Mouse (Mus musculus): Measurements from ENCODE around the gene Ap1m2.
A peak's percentile ranks its signal among the peaks of the same experiment; 100 is the strongest.
"Not testable (repeated sequence)": the region's sequence is repeated elsewhere in the genome, so short reads cannot be mapped to it uniquely, and the experiment has no call there.

Ap1m2 gene

DNA sequence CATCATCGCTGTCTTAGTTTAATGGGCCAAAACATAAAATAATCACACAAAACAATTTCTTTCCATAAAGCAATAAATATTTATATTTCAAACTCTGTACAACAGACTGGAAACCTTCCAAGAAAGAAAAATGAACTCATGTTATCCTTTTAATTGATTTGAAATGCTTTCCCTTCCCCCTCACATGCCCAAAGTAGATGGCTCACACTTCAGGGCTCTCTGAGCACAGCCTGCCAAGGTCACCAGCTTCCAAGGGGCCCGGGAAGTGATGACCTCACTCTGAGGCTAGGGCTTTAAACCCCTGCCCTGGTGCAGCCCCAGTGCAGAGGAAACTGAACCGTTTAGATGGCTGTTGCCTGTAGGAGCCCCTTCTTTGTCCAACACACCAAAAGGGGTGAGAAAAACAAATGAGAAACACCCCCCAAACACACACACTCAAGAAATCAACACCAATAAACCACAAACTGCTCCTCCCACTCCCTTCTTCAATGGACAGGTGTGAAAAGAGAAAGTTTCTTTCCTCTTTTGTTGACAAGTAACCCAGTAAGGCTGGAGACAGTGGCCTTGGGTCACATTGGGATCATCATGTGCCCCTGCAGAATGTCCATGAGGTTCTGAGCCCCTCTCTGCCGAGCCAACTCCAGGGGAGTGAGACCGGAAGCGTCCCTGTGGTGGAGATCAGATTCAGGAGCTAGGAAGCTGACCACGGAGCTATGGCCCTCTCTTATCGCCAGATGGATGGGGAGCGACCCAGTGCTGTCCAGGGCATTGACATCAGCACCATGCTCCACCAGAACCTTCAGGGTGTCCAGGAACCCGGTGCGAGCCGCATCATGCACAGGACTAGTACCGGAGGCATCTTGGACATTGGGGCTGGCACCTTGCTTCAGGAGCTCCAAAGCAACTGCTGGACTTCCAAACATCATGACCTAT, 23.5 kb downstream of the Ap1m2 start:
- no peak for DNase-seq

DNA sequence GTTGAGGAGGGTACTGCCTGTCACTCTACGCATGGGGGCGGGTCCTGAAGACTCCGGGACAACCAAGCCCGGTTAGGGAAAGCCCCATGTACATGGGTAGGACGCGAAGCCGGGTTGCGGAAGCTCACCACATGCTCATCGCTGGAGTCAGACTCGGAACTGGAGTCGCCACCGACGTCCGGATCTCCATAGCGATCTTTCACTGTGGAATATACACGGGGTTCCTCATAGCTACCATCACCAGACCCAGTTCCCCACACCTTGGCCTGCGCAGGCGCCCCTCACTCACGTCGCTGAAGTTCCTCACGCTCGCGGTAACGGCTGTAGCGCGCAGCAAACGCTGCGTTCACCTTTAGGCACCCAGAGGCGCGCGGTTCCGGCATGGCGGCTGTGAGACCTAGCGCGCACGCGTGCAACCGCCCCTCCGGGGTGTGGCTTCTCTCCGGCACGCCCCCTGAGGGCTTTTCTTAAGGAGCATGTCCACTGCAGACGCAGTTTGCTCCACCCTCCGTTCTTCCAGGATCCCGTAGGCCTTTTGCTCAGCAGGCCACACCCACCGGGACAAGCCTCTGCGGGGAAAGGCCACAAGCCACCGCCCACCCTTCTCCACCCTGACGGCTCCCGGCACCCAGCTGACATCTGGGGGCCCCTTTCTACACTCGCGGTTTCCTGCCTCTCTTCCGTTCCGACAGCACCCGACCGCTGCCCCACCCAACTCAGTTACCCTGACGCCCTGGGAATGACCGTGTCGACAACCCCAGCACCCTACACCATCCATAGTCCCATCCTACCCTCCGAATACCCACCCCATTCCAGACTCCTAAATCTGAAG, 24.4 kb downstream of the Ap1m2 start, which contains the start of gene Kri1:
Gene Kri1, minus strand, starts transcription at position 399 of the 832 bp plus-strand sequence.
- DNase-seq = peak; percentile 98

DNA sequence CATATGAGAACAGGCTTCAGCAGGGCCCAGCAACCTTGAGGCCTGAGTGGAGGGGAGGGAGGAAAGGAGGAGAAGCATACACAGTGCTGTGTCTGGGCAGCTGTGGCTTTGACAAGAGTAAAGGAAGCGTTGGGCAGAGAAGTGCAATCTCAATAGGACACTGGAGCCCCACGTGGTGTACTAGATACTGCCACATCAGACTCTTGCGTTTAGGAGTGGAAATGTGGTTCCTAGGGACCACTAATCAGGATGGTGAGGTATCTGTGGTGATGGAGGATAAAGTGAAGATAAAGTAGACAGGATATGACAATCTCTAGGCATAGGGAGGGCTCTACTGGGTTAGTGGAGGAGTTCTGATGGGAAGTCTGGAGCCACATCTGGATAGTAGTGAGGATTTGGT, 25.4 kb downstream of the Ap1m2 start:
- no peak for DNase-seq

DNA sequence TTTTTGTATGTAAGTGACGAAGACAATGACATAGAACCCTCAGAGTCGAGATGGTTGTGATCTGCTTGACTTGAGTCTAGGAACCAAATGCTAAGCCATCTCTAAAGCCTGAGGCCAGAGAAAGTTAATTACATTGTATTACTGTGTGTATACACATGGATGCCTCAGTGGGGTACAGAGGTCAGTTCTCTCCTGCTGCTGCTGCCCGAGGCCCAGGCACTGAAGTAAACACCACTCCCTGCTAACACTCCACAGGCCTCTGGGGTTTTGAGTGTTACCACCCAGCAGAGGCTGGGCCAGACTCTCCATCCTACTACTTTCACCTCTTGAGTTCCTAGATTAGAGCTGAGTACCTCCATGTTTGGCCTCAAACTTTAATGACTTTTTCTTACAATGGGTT, 28.1 kb downstream of the Ap1m2 start:
- DNase-seq = no peak

DNA sequence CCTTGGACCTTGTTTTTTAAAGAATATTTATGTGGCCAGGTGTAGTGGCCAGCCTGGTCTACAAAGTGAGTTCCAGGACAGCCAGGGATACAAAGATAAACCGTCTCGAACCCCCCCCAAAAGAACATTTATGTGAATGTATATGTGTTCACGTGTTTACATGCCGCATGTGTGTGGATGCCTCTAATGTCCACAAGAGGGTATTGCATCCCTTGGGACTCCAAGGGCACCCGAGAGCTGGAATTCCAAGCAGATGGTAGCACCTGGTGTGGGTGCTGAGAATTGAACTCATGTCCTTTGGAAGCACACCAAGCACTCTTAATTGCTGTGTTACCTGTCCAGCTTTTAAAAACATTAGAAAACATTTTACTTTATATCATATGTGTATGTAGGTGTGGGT, 28.5 kb downstream of the Ap1m2 start:
- no peak for DNase-seq

DNA sequence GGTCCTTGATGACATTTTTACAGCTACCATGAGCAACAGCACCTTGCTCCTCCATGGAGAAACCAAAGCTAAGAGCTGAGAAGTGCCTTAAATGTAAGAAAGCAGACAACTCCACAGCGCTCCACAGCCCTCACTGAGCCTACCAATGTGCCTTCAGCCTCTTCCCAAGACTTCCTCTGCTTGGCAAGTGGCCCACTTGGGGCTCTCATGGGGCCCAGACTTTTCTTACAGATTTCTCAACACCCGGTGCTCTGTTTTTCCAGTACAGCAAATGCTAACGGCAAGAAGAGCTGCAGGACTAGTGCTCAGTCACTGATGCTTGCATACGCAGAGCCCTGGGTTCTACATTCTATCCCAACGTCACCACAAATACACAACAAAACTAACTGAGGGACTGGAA, 34.4 kb downstream of the Ap1m2 start:
- no peak for DNase-seq

DNA sequence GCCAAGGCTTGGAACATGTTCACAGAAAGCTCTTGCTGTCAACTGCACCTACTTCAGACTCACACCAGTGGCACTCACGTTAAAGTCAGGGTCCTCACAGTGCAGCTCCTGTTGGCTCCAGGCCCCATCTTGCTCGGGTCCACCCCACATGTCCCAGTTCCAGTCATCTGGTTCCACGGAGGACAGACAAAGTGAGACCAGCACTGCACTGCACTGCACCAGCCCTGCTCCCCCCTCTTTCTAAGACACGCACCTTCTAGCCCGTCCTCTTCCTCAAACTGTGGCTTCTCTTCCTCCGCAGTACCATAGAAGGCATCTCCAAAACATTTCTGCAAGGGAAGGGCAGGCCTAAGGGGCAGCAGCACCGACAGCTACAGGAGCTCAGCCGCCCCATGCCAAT, 35.8 kb downstream of the Ap1m2 start:
- no peak for DNase-seq

DNA sequence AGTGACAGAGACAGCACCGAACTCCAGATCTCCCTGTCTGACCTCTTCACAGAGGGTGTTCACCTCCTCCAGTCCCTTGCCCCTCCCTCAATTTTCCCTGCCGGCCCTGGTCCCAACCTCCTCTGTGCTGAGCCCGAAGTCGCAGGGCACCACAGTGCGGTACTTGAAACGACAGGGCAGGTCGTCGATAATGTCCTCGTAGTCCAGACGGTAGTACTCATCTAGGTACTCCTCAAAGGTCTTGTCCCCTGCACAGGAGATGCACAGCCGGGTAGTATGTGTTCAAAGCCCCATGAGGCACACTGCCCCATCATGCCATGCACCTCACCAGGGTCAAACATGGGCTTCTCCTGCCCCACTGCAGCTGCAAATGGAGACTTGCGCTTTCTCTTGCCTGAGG, 36.4 kb downstream of the Ap1m2 start:
- DNase-seq = no peak

DNA sequence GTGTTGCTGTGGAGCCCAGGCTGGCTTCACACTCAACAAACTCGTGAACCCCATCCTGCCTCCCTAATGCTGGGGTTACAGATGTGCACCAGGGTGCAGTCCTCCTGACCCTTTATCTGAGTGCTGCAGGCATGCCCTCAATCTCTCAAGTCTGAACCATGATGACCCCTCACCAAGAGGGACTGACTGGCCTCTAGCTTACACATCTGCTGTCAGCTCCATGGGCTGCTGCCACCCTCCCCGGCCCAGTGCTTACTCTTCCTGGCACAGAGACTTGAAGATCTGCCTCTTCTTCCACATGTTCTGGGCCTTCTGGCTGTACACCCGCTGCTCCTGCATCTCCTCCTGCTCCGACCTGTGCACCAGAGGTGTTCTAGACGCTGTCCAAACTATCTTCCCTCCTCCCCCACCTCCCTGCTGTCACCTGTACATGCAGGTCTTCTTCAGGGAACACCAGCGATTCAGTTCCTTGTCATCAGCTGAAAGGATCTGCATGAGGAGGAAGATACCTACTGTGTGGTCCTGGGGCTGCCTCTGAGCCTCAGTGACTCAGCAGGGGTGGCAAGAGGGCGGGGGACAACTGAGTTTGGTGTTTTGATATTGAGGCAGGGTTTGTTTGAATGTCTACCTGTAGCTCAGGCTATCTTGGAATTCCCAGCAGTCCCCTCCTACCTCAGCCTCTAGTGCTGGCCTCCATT, 37.0 kb downstream of the Ap1m2 start:
- DNase-seq = no peak

DNA sequence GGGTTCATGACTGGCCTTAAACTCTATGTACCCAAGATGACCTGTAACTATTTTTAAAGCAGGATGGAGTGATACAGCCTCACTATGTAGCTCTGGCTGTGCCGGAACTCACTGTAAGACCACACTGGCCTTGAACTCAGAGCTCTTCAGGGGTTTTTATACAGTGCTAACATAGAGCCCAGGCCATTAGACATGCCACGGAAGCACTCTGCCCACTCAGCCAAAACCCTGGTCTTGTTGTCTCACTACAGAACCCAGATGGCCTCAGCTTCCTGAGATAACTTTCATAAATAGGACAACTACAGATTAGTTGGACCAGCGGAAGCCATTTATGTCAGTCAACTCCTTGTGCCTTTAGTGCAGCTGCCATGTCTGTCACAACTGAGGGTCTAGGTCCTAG, 37.8 kb downstream of the Ap1m2 start:
- no peak for DNase-seq

DNA sequence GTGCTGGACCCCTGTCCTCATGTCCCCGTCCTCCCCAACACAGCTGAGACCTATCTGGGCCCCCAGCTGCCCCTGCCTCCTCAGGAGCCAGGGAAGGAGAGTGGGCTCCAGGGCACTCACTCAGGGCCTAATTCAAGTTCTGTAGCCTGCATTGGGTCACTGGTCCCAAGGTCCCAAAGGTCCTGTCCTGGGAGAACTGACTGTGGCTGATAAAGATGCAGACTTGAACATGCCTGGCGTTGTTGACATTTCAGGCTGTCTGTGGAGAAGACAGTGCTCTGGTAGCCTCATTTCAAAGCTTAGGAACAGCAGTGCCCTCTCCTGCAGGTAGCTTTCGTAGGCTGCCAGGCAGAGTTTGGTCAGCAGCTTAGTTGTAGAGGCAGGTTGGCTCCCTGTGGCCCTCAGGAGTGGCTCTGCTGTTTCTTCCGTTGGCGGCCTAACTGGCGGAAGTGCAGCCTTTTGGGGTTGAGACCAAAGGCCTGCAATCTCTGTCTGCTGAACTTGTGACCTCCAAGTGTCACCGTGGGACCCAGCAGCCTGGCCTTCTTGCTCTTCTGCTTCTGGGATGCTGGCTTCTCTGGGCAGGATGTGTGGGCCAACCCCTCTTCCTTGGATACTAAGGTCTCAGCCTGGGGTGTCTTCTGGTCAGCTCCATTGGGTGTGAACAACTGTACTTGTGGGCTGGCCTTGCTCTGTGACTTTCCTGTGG, 38.5 kb downstream of the Ap1m2 start:
- no peak for DNase-seq

DNA sequence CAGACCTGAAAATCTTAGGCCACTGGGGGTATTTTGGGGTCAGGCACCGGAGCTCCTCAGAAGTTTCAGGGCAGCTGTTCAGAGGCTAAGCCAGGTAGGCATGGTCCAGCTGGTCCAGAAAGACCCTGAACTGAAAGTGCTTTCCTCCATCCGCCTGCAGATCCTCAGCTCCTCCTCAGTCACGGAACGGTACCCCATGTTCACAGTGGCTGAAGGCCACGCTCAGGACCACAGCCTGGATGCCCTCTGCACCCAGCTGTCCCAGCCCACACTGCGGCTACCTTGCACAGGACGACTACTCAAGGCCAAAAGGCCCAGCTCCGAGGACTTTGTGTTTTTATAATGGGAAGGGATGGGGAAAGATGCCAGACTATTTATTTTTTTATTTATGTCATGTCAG, 39.0 kb downstream of the Ap1m2 start:
- no peak for DNase-seq

DNA sequence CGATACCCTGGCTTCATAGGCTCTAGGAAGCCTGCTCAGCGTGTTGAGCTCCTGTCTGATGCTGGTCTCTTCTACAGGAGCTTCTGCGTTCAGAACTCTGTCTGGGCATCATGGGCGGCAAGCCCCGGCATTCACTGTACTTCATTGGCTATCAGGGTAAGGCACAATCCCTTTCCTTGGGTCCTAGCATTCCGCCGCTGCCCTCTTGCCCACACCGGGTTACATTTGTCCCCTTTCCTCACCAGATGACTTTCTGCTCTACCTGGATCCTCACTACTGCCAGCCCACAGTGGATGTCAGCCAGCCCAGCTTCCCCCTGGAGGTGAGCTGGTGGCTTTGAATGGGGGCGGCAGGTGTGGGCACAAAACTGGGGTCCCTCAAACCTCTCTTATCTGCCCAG, 39.7 kb downstream of the Ap1m2 start:
- DNase-seq = no peak

DNA sequence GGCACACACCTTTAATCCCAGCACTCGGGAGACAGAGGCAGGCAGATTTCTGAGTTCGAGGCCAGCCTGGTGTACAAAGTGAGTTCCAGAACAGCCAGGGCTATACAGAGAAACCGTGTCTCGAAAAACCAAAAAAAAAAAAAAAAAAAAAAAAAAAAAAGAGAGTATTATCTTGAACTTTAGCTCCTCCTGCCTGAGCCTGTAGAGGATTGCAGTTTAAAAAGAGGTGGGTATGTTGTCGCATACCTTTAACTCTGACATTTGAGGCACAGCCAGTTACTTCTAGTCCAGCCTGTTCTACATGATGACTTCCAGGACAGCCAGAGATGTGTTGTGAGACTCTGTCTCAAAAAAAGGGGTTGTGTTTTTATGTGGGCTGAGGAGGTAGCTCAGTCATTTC, 42.5 kb downstream of the Ap1m2 start:
- DNase-seq = not testable (repeated sequence)

DNA sequence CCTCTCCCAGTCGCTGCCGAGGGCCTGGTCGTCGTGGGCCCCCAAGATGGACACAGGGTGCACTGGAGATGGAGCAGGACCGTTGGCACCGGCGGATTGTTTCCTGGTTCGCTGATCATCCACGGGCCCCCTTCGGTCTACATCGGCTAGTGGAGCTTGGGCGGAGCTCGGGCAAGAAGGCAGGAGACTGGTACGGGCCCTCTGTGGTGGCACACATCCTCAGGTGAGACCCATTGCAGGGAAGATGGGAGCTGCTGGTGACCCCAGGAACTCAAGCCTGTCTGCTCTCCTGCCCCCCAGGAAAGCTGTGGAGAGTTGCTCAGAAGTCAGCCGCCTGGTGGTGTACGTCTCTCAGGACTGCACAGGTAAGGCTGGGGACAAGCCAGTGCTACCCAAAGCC, 43.8 kb downstream of the Ap1m2 start:
- no peak for DNase-seq

DNA sequence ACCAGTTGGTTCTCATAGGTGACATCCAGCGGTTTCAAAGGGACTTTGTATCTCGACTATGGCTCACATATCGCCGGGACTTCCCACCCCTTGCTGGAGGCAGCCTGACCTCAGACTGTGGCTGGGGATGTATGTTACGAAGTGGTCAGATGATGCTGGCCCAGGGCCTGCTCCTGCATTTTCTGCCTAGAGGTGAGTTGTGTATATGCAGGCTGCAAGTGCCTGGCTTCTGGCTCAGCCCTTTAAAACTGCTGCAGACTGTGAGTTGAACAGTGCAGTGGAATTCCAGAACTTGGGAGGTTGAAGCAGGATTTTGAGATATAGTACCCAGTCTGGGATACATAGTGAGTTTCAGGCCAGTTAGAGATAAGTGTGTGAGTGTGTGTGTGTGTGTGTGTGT, 45.2 kb downstream of the Ap1m2 start:
- DNase-seq = no peak

DNA sequence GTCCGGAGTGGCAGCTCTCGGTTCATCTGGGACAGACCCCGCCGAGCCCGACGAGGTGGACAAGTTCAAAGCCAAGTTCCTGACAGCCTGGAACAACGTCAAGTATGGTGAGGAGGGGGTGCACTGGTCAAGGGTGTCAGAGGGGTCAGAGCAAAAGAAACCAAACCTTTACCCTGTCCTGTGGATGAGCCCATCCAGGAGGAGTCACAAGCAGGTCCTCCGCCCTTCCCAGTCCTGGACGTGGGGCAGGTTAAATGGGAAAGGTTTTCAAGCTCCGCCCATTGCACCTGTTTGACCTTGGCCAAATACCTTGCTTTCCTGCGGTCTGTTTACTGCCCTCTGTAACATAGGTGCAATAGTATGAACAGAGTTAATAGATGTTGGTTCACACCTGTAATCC, 46.5 kb downstream of the Ap1m2 start:
- peak; percentile 61 for DNase-seq

DNA sequence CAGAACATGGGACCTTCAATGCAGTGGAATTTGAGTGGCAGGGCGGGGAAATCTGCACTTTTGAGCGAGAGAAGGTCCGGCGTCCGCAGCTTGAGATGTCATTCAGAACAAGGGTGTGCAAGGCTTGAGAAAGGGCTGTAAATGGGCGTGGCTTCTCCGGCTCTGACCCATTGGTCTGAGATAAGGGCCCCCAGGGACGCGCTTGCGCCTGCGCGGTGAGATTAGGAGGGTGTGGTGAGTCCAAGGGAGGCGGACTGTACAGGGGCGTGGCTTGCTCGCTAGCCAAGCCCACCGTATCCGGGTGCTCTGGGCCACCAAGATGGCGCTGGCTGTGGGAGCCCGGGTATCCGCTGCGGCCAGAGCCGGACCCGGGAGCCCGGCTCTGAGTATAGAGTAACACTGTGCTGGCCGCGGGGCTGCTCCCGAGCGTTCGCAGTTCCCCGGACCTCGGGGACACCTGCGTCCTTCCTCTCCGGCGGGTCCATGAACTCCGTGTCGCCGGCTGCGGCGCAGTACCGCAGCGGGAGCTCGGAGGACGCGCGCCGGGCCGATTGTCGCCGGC, 47.1 kb downstream of the Ap1m2 start, which contains the start of gene Atg4d:
Gene Atg4d, plus strand, starts transcription at position 294 of the 562 bp plus-strand sequence.
- peak; percentile 99 for DNase-seq

DNA sequence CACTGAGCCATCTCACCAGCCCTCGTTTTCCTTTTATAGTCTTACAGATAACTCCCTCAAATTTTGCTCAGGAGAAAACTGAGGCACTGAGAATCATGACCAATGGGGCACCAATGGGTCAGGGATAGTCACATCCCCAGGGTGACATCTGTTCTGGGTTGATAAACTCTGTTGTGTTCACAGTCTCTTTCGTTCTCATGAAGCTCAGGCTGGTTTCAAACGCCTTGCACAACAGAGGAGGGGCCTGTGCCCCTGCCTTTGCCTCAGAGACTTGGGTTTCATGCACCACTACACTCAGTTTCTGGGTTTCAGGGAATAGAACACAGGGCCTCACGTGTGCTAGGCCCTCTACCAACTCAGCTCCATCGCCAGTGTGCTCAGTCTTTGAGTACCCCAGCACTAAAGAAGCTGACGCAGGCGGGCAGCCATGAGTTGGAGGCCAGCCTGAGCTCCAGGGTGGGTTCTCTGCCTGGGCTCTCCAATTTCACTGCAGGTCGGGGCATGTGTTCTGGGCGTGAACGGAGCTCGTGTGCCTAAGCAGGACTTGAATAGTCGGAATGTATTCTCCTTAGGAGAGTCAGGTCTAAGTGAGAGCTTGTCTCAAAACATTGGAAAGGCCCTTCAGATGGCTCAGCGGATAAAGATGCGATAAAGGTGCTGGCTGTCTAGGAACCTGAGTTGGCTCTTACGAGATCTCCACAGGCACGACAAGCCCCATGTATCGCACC, 47.7 kb downstream of the Ap1m2 start:
- DNase-seq = no peak

DNA sequence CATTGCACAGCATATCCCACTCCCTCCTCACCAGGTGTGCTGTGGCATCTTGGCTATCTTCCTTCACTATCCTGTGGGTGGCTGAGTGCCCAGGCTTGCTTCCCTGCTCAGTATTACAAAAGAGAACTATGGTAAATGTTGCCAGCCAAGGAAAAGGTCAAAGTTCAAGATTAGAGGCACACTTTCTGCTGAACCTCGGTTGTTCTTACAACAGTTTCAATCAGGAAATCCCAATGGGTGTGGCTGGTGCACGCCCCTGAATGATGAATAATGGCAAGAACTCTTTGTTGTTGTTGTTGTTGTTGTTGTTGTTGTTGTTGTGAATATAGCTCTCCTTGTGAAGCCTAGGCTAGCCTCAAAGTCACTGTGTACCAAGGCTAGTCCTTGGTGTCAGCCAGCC, 50.3 kb downstream of the Ap1m2 start:
- DNase-seq = no peak

DNA sequence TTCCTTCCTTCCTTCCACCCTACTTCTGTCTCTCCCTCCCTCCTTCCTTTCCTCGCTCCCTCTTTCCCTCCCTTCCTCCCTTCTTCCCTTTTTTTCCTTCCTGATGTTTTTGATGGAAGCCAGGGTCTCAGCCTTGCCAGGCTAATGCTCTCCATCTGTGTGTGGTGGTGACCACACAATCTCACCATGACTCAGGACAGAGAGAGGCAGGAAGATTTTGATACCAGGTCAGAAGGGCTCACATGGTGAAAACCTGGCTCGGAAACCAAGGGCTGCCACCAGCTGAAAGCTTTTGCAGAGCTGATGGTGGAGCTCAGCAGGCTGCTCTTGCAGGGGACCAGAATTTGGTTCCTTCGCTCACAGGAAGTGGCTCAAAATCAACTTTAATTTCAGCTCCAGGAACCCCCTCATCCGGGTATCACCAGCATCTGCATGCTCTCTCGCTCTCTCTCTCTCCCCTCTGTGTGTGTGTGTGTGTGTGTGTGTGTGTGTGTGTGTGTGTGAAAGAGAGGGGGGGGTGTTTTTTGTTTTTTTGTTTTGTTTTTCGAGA, 51.6 kb downstream of the Ap1m2 start:
- DNase-seq = no peak

Data from kidney, postnatal 10 days (tissue).